Mouse (Mus musculus): ENCODE data around the gene Kank4. TPM values are rescaled to one million over a fixed set of nuclear protein-coding genes. Genes with fewer than 3 reads are reported as not detected.

The Kank4 gene
- 0.01 TPM for polyA plus RNA-seq (2012; fragmentation: generic; extraction: Trizol)

DNA sequence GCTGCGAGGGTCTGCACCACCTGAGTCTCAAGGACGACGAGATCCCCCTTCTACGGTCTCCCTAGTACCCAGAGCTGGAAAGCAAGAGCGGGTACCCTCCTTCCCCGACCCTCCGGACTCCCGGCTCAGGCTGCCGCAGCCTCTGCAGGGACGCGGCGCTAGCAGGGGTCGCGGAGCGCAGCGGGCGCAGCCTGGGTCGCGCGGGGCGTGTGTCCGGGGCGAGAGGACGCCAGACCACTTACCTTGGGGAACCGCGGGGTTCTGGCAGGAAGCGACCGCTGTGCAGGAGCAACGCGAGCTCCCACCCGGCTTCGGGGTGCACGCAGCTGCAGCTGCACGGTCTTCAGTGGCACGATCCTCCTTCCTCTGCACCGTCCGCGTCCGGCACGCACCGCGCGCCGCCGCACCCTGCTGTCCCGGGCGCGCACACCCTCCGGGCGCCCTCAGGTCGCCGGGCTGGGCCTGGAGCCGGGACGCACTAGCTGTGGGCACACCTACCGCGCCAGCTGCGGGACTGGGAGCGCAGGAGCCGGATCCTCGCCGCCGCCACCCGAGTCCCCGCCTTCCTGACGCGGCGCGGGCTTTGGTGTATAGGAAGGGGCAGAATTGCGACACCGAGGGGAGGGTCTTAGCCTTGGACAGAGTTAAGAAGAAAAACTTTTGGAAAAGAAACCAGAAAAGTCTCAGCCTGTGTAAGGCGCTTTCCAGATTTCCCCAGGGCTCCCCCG lies at the start of gene Kank4:
TSS of gene Kank4 (minus strand) at position 354 of the 728 bp plus-strand sequence.
- Histone ChIP-seq H3K4me2 (ENCODE audit: low read depth) (no peak within 1 kb of the TSS), H3K36me3 (ENCODE audit: control insufficient read depth, insufficient read depth) (no peaks in the 10 kb centered on the region), H3K27me3 (ENCODE audit: control insufficient read depth, insufficient read depth, insufficient read length) (peaks cover 17% of the 10 kb centered on the region), H3K79me2 (ENCODE audit: control insufficient read depth, insufficient read depth) (no peaks in the 10 kb centered on the region), H3K4me3 (no peak within 1 kb of the TSS), H3ac (ENCODE audit: control insufficient read depth, insufficient read length) (no peak within 1 kb of the TSS)
- TF ChIP-seq TCF3 (IDR thresholded peaks at IDR 0.05; ENCODE audit: insufficient read length, low read depth): no peak
- no peak for TF ChIP-seq E2F4 (IDR thresholded peaks at IDR 0.05; ENCODE audit: insufficient read depth)
- no peak for TF ChIP-seq MAX (IDR thresholded peaks at IDR 0.05; ENCODE audit: low read depth)
- TF ChIP-seq POLR2AphosphoS2 (IDR thresholded peaks at IDR 0.05; ENCODE audit: insufficient read length, low read depth): no peak
- TF ChIP-seq MYOG (IDR thresholded peaks at IDR 0.05; ENCODE audit: control insufficient read depth in 1 of 3, insufficient read depth in 1 of 3, insufficient read length in 2 of 3, low read depth in 2 of 3): no peak
- no peak for TF ChIP-seq USF1 (IDR thresholded peaks at IDR 0.05; ENCODE audit: low read depth)
- TF ChIP-seq MYOD1 (IDR thresholded peaks at IDR 0.05; ENCODE audit: control insufficient read depth in 1 of 3, insufficient read length in 2 of 3, low read depth in 2 of 3): no peak
- no peak for TF ChIP-seq CEBPB (IDR thresholded peaks at IDR 0.05; ENCODE audit: insufficient read depth, poor library complexity, severe bottlenecking)
- TF ChIP-seq SRF (IDR thresholded peaks at IDR 0.05; ENCODE audit: control insufficient read depth, insufficient read length, low read depth): no peak
- no peak for TF ChIP-seq TCF12 (IDR thresholded peaks at IDR 0.05; ENCODE audit: insufficient read depth, poor library complexity, severe bottlenecking)
- no peak for TF ChIP-seq POLR2A (IDR thresholded peaks at IDR 0.05; ENCODE audit: insufficient read length, low read depth)
- no peak for TF ChIP-seq REST (IDR thresholded peaks at IDR 0.05; ENCODE audit: insufficient read depth, insufficient read length)

DNA sequence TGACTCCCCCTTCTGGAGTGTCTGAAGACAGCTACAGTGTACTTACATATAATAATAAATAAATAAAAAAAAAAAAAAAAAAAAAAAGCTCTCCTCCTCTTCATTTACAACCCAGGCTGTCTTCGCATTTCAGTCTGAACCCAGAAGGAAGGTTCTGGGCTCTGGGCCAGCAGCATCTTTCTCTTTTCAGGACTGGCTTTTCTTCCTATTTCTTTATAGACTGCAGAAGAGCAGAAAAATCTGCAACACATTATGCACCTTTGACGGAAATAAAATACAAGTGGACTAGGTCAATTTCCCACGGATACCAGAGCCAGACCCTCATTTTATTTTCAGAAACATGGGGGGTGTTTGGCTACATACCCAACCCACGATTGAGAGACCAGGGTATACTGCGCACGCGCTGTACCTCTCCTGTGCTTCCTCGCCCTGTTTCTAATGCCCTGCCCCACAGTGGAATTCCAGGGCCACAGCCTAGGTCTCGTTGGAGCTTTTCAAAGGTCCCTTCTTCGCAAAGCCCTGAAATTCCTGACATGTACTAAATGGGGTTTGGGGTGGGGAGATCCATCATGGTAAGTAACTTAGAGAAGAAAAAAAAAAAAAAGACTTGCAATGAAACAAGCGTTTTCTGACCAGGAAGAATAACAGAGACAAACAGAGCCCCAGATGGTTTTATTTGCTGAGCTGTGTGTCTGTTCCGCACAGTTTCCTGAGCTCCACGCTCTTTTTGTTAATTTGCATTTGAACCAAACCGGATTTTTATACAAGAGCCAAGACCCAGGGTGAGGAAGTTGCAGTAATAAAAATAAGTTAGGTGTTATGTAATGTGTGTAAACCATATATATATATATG lies 48.3 kb upstream of the Kank4 start:
- no peak for TF ChIP-seq E2F4 (IDR thresholded peaks at IDR 0.05; ENCODE audit: insufficient read depth)
- no peak for TF ChIP-seq MAX (IDR thresholded peaks at IDR 0.05; ENCODE audit: low read depth)
- no peak for TF ChIP-seq SRF (IDR thresholded peaks at IDR 0.05; ENCODE audit: control insufficient read depth, insufficient read length, low read depth)
- no peak for TF ChIP-seq CEBPB (IDR thresholded peaks at IDR 0.05; ENCODE audit: insufficient read depth, poor library complexity, severe bottlenecking)
- TF ChIP-seq MYOD1 (IDR thresholded peaks at IDR 0.05; ENCODE audit: control insufficient read depth in 1 of 3, insufficient read length in 2 of 3, low read depth in 2 of 3): no peak
- Histone ChIP-seq H3K4me3 (no peak overlapping the region), H3K79me2 (ENCODE audit: control insufficient read depth, insufficient read depth) (no peaks in the 10 kb centered on the region), H3K4me2 (ENCODE audit: low read depth) (no peak overlapping the region), H3K27me3 (ENCODE audit: control insufficient read depth, insufficient read depth, insufficient read length) (no peaks in the 10 kb centered on the region), H3K36me3 (ENCODE audit: control insufficient read depth, insufficient read depth) (no peaks in the 10 kb centered on the region), H3ac (ENCODE audit: control insufficient read depth, insufficient read length) (no peak overlapping the region)

GRCm38 (mm10) chr4:98864546-98864945 lies 47.2 kb upstream of the Kank4 start:
- Histone ChIP-seq H3K79me2 (ENCODE audit: control insufficient read depth, insufficient read depth) (no peaks in the 10 kb centered on the region), H3ac (ENCODE audit: control insufficient read depth, insufficient read length) (no peak overlapping the region), H3K36me3 (ENCODE audit: control insufficient read depth, insufficient read depth) (no peaks in the 10 kb centered on the region), H3K4me2 (ENCODE audit: low read depth) (no peak overlapping the region), H3K4me3 (no peak overlapping the region), H3K27me3 (ENCODE audit: control insufficient read depth, insufficient read depth, insufficient read length) (no peaks in the 10 kb centered on the region)
- TF ChIP-seq E2F4 (IDR thresholded peaks at IDR 0.05; ENCODE audit: insufficient read depth) (no peak), CEBPB (IDR thresholded peaks at IDR 0.05; ENCODE audit: insufficient read depth, poor library complexity, severe bottlenecking) (no peak), MAX (IDR thresholded peaks at IDR 0.05; ENCODE audit: low read depth) (no peak), REST (IDR thresholded peaks at IDR 0.05; ENCODE audit: insufficient read depth, insufficient read length) (no peak), POLR2AphosphoS2 (IDR thresholded peaks at IDR 0.05; ENCODE audit: insufficient read length, low read depth) (no peak), TCF3 (IDR thresholded peaks at IDR 0.05; ENCODE audit: insufficient read length, low read depth) (no peak), SRF (IDR thresholded peaks at IDR 0.05; ENCODE audit: control insufficient read depth, insufficient read length, low read depth) (no peak), MYOG (IDR thresholded peaks at IDR 0.05; ENCODE audit: control insufficient read depth in 1 of 3, insufficient read depth in 1 of 3, insufficient read length in 2 of 3, low read depth in 2 of 3) (no peak), POLR2A (IDR thresholded peaks at IDR 0.05; ENCODE audit: insufficient read length, low read depth) (no peak), TCF12 (IDR thresholded peaks at IDR 0.05; ENCODE audit: insufficient read depth, poor library complexity, severe bottlenecking) (no peak), MYOD1 (IDR thresholded peaks at IDR 0.05; ENCODE audit: control insufficient read depth in 1 of 3, insufficient read length in 2 of 3, low read depth in 2 of 3) (no peak), USF1 (IDR thresholded peaks at IDR 0.05; ENCODE audit: low read depth) (no peak)

DNA sequence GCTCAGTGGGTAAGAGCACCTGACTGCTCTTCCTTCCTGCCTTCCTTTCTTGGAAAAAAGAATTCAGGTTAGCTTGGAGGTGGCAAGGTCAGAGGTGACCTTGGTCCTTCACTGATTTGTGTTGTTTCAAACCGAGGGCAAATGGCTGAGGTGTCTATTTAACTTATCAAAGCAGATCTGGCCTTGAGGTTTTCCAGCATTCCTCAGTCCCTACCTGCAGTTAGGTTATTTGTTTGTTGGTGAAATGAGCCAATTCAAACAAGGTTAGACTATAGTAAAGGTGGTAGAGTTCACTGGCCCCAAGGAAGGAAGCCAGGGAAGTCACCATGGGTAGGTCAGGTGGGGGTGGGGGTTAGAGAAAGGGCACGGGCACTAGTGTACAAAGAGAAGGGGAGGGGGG lies 46.8 kb upstream of the Kank4 start:
- Histone ChIP-seq H3K4me3 (no peak overlapping the region), H3K79me2 (ENCODE audit: control insufficient read depth, insufficient read depth) (no peaks in the 10 kb centered on the region), H3K27me3 (ENCODE audit: control insufficient read depth, insufficient read depth, insufficient read length) (no peaks in the 10 kb centered on the region), H3ac (ENCODE audit: control insufficient read depth, insufficient read length) (no peak overlapping the region), H3K36me3 (ENCODE audit: control insufficient read depth, insufficient read depth) (no peaks in the 10 kb centered on the region), H3K4me2 (ENCODE audit: low read depth) (no peak overlapping the region)
- TF ChIP-seq E2F4 (IDR thresholded peaks at IDR 0.05; ENCODE audit: insufficient read depth) (no peak), MYOD1 (IDR thresholded peaks at IDR 0.05; ENCODE audit: control insufficient read depth in 1 of 3, insufficient read length in 2 of 3, low read depth in 2 of 3) (no peak), REST (IDR thresholded peaks at IDR 0.05; ENCODE audit: insufficient read depth, insufficient read length) (no peak), TCF12 (IDR thresholded peaks at IDR 0.05; ENCODE audit: insufficient read depth, poor library complexity, severe bottlenecking) (no peak), MAX (IDR thresholded peaks at IDR 0.05; ENCODE audit: low read depth) (no peak), USF1 (IDR thresholded peaks at IDR 0.05; ENCODE audit: low read depth) (no peak), POLR2A (IDR thresholded peaks at IDR 0.05; ENCODE audit: insufficient read length, low read depth) (no peak), MYOG (IDR thresholded peaks at IDR 0.05; ENCODE audit: control insufficient read depth in 1 of 3, insufficient read depth in 1 of 3, insufficient read length in 2 of 3, low read depth in 2 of 3) (no peak), TCF3 (IDR thresholded peaks at IDR 0.05; ENCODE audit: insufficient read length, low read depth) (no peak), CEBPB (IDR thresholded peaks at IDR 0.05; ENCODE audit: insufficient read depth, poor library complexity, severe bottlenecking) (no peak), POLR2AphosphoS2 (IDR thresholded peaks at IDR 0.05; ENCODE audit: insufficient read length, low read depth) (no peak), SRF (IDR thresholded peaks at IDR 0.05; ENCODE audit: control insufficient read depth, insufficient read length, low read depth) (no peak)

Measured in myocyte (in vitro differentiated cells).